Mouse (Mus musculus) MN1 (cell line): ENCODE data around the gene Abhd5.
"Not testable (repeated sequence)": the region's sequence is repeated elsewhere in the genome, so short reads cannot be mapped to it uniquely, and the experiment has no call there.

Experiments used
- DNase-seq: peaks from one replicate; pipeline ENCODE4 v3.0.0-alpha.2; 2016; ENCODE audit warnings: low spot score

The Abhd5 gene

DNA sequence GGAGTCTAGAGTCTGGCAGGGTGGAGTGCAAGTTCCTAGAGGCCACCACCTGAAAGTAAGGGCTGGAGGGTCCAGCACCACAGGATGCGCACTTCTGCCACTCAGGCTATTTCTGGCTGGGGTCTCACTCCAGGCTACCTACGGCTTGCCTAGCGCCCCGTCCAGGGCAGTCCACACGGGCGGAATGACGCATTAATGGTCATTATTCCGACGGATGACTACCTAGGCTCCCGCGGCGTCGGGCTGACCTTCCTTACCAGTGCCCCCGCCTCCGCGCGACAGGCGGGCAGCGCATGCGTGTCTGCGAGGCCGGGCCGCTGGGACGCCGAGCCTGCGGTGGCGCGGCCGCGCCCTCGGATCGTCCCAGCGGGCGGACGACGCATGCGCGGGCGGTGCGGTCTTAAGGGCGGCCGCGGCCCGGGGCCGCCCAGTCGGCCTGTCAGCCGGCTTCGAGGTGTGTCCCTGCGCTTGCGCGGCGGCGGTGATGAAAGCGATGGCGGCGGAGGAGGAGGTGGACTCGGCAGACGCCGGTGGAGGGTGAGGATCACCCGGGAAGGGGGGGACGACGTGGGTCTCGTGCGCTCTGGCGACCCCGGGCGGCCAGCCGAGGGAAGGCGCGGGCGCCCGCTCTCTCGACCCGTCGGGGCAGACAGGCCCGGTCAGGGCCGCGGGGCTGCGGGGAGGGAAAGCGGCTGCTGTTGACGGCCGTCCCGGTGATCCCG is at the start of gene Abhd5:
Abhd5 (plus strand) TSS at position 306 of the 722 bp plus-strand sequence.
- DNase-seq: peak; percentile 98

- DNase-seq: no peak
These were observed 46.1 kb upstream of the Abhd5 start for GRCm38 (mm10) chr9:122305302-122305701.

DNA sequence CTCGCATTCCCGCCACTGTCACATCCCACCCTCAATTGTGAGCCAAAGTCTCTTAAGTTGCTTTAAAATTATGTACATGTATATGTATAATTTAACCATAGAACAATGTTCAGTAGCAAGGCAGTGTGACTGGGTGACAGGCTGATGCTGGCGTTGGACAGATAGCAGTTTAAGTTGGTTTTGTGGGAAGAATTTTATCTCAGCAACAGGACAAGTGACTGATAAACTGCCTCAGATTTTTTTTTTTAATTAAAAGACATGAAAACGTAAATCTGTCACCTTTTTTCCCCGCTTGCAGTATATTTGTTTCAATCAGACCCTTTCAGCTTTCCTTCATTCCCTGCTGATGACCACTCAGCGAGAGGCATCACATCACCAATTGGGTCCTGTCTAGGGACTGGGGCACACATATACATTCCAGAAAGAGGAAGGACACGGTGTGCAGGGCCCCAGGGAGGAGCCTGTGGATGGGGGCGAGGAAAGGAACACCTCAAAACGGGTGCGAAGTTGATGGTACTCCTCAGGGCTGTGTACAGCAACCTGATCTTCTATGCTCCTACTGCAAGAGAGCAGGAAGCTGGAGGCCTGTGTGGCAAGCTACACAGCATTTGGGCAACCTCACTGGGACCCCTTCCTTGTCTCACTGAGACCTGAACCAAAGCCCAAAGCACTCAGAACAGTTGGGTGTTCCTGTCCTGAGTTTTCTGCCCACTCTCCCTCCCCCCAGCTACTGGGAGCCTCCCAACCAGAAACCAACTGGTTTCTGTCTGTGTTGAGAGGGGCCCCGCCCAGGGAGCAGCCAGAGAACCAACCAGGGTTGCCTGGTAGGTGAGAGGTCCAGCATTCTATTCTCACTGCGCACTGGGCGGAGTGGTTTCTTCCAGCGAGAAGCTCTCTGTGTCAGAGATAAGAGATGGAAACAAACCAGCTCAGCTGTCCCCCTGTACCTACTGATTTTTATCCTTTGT is 42.1 kb upstream of the Abhd5 start:
- DNase-seq: peak; percentile 63

DNA sequence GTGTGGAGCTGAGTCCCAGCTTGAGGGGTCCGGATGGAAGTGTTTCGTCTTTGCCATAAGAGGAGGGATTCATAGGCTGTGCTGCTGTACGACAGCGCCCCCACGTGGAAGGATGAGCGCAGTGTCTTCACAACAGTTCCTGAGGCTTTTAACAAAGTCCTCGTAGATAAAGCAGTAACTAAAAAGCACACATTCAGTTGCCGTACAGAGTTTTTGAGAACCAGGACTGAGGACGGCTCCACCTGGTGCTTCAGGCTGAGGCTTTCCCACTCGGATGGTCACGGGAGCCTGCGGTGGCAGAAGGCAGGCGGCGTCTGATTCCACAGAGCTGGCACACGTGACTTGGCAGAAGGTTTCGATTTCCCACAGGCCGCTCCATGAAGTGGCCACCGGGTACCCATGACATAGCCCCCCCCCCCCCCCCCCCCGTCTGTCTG is 40.8 kb upstream of the Abhd5 start:
- peak; percentile 89 for DNase-seq

DNA sequence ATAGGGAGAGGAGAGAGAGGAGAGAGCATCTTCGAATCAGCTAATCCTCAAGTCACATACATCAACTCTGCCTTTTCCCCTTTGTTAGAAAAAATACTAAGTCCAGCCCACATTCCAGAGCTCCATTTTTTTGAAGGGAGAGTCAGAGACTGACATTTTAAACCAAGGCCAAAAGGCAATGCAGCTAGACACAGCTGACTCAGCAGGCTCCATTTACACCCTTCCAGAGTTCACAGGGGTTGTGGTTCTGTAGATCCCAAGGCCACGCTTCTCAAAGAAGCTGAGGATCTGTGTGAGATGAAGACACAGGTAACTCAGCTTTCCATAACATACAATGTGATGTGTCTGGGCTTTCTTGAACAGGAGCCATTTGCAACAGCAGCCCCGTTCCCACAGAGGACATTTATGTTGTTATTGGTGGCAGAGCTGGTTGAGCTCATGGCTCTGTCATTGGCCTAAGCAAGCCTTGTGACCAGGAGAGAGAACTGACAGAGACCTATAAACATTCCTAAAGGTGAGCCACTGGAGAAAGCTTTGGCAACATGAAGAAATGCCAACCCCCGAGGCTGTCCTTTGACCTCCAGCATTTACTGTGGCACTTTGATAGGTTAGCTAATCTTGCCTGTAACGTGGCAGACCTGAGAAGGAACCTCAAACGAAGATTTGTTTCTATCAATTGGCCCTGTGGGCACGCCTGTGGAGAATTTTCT is 40.2 kb upstream of the Abhd5 start:
- no peak for DNase-seq

- DNase-seq: no peak
These were observed 39.0 kb upstream of the Abhd5 start for GRCm38 (mm10) chr9:122312296-122312990.

GRCm38 (mm10) chr9:122313128-122313527 is 38.3 kb upstream of the Abhd5 start:
- DNase-seq: not testable (repeated sequence)

DNA sequence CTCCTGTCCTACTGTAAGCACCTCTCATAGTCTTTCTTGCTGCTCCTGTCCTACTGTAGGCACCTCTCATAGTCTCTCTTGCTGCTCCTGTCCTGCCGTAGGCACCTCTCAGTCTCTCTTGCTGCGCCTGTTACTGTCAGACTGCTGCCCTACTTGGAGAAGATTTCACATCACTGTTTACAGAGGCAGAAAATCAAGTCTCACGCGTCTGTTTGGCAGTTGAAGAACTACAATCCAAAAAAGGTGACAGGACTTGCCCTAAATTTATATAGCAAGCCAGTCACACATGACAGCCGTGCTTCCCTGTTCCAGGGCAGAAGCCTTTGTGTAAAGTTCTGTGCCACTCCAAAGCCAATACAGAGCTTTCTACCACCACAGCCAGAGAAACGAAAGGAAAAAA is 37.0 kb upstream of the Abhd5 start:
- no peak for DNase-seq

GRCm38 (mm10) chr9:122314942-122315341 is 36.5 kb upstream of the Abhd5 start:
- DNase-seq: no peak

GRCm38 (mm10) chr9:122315501-122315900 is 35.9 kb upstream of the Abhd5 start:
- no peak for DNase-seq

DNA sequence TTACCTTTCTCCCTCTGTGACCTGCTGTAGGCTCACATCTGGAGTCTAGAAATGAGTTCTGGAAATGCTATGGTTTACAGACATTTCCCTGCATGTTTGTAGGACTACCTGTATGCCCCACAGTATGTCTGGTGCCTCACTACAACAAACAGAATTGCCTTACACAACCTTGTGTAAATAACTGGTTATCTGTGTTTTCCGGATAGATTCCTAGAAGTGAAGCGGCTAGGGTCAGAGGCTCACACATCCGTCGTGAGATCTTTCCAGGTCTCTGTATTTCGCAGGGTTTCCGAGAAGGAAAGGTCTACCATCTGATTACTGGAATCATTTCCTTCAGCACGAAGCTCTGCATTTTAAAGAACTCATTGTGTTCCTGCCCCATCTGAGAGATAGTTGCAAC is 34.8 kb upstream of the Abhd5 start:
- DNase-seq: no peak

DNA sequence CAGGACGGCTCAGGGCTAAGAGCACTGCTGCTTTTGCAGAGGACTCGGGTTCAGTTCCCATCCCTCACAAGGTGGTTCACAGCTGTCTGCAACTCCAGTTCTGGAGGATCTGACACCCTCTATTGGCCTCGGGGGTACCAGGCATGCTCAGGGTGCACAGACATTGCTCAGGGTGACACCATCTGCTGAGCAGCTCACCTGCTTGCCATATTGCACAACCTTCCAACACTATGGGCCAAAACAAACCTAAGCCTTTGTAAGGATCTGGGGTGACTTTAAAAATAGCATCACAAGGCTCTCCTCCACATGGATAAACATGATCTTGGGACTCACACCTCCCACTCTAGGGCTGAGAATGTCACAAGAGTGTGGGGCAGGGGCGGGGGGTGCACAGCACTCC is 30.8 kb upstream of the Abhd5 start:
- no peak for DNase-seq

- no peak for DNase-seq
These were observed 29.1 kb upstream of the Abhd5 start for GRCm38 (mm10) chr9:122322356-122322755.

- no peak for DNase-seq
These were observed 25.4 kb upstream of the Abhd5 start for GRCm38 (mm10) chr9:122325996-122326395.

- no peak for DNase-seq
These were observed 23.2 kb upstream of the Abhd5 start for GRCm38 (mm10) chr9:122328199-122328598.

DNA sequence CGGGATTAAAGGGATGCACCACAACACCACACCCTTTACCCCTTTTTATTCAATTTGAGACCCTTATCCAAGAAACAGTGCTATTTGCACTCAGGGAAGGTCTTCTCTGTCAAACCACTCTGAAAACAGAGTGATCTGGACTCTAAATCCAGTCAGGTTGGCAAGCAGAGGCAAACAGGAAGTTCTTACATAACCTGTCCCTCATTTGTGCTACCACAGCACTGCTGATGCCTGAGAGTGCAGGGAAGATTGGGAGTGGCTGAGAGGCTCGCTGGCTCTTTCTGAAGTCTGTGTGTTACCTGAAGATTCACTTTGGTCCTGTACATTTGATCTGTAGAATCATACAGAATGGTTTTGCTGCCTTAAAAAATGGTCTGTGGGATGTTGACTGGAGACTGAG is 14.7 kb upstream of the Abhd5 start:
- DNase-seq: no peak

GRCm38 (mm10) chr9:122337510-122337931 is 13.9 kb upstream of the Abhd5 start:
- DNase-seq: peak; percentile 67

- DNase-seq: no peak
These were observed 11.4 kb upstream of the Abhd5 start for GRCm38 (mm10) chr9:122339972-122340371.

GRCm38 (mm10) chr9:122343399-122343798 is 8.0 kb upstream of the Abhd5 start:
- DNase-seq: no peak

DNA sequence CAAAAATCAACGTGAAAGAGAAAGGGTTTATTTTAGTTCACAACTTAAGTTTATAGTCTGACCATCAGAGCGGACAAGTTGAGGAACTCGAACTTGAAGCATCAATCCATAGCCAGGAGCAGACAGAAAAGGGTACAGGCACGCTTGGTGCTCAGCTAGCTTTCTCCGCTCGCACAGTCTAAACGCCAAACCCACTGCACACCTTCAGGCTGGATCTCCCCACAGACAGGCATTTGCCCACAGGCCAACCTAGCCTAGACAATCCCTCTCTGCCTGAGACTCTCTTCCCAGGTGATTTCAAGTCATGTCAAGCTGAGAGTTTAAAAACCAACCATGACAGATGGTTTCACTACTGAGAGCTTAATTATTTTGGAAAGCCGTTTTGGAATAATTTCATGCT is 6.8 kb upstream of the Abhd5 start:
- DNase-seq: no peak

- no peak for DNase-seq
These were observed 6.1 kb upstream of the Abhd5 start for GRCm38 (mm10) chr9:122345291-122345690.

- no peak for DNase-seq
These were observed 5.3 kb upstream of the Abhd5 start for GRCm38 (mm10) chr9:122346059-122346458.
